Mouse (Mus musculus) adrenal gland, adult 18-20 months (tissue): Measurements from ENCODE around the gene Rab37. TPM values are rescaled to one million over a fixed set of nuclear protein-coding genes. Genes with fewer than 3 reads are reported as not detected.

Source experiments
- DNase-seq, 2 experiments: peaks; one replicate each; pipeline ENCODE4 v3.0.0; 2021 to 2022; ENCODE audit warnings: low spot score in 2 of 2
- total RNA-seq, 2 experiments: library from RNA; stranded (reverse); gene quantifications; 1 replicate in 1 of 2; 2 replicates in 1 of 2; pipeline ENCODE4 v1.2.3; 2021

The Rab37 gene
- total RNA-seq, 2 experiments from 2014 or later, result 0.76 to 1.3 TPM

DNA sequence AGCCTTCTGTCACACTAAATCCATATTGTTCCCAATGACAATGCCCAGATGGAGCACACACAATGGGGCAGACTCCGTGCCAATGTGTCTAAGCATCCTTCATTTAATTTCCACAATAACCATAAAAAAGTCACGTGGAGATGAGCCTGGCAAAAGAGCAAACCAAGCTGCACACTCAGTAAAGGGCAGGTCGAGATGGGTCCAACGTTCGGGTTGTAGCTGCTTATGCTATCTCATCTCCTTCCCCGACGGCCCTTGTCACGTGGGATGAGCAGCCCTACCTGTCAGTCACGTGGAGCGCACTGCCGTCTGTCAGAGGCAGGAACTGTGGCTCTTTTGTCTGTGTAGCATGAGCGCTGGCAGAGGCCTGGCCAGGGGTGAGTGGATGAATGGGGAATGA is 6.6 kb upstream of the Rab37 start:
- DNase-seq, result no peak

GRCm38 (mm10) chr11:115085064-115085463 is 6.2 kb upstream of the Rab37 start:
- no peak for DNase-seq

- DNase-seq, result no peak
Measured at GRCm38 (mm10) chr11:115086213-115086612, 5.0 kb upstream of the Rab37 start.

- DNase-seq, result no peak
Measured at GRCm38 (mm10) chr11:115089853-115090252, 1.4 kb upstream of the Rab37 start.

DNA sequence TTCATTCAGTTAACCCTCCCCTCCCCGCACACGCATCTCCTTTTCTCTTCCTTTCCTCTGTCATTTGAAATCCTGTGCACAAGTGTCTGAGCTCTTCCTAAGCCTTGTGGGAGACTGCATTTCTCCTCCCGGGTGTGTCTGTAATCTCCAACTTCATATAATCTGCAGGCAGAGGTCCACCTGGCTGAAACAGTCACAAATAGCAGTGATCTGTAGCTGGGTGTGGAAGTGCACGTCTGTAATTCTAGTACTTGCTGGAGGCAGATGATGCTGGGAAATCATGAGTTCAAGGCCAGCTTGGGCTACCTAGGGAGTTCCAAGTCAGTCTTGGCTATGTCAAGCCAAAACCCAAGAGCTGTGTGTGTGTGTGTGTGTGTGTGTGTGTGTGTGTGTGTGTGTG is 909 bp downstream of the Rab37 start:
- no peak for DNase-seq

GRCm38 (mm10) chr11:115098203-115098932 is 7.1 kb downstream of the Rab37 start:
- no peak for DNase-seq

DNA sequence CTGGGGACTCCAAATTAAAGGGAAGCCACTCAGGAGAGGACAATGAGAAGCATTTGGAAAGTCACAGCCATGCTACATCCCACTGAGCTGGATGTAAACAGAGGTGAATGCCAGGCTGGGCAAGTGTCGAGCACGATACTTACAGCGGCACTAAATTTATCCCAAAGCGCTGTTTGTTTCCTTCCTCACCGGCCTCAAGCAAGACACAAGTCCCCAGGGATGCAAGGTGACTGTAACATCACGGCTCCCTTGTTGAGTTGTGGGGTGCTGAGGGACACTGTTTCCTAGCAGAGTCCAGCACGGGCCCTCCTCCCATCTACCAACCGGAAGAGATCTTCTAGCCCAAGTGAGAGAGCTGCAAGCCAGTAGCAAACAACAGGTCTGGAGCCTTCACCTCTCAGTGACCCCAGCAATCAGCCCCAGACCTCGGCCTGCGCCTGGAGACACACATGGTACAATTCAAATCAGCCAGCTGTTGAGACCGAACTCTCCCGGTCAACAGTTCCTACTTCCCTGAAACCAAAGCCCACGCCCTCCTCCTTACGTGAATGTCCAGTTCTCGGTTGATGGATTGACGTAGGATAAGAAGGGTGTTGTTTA is 8.1 kb downstream of the Rab37 start:
- DNase-seq, result no peak

DNA sequence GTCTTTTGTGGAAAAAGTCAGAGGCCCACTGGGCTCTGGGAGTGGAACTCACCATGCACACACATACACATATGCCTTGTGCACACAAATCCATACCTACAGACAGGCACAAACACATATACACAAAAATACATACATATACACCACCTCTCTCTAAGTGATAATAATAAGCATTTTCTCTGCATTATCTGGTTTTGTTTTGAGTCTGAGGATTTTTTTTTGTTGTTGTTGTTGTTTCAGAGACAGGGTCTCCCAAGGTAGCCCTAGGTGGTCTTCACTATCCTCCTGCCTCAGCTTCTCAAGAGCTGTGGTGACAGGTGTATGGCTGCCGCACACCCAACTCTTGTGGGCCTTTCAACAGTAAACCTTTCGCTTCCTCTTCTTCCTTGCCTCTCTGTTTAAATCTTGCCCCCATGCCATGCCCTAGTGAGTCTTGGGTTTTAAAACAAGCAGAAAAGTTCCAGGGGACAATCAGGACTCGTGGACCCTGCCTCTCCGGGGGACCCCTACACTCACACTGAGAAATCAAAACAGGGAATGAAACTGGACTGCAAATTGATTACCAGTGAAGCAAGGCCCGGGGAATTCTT is 8.9 kb downstream of the Rab37 start:
- DNase-seq, result no peak

DNA sequence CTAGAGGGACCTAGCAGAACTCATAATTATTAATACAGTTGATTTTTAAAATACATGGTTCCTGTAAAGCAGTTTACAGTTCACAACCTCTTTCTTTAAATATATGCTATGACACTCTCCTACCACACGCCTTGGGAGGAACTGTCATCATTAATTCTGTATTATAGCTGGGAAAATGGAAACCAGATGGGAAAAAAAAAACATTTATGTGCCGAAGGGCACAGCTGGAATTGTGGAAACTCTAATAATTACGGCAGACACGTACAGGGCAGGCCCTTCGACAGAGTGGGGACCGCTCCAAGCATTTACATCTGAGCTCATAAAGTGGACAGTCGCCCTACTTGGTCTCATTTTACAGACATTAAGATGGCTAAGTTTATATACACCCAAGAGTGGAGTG is 9.5 kb downstream of the Rab37 start:
- no peak for DNase-seq

GRCm38 (mm10) chr11:115101615-115102051 is 10.4 kb downstream of the Rab37 start:
- no peak for DNase-seq

DNA sequence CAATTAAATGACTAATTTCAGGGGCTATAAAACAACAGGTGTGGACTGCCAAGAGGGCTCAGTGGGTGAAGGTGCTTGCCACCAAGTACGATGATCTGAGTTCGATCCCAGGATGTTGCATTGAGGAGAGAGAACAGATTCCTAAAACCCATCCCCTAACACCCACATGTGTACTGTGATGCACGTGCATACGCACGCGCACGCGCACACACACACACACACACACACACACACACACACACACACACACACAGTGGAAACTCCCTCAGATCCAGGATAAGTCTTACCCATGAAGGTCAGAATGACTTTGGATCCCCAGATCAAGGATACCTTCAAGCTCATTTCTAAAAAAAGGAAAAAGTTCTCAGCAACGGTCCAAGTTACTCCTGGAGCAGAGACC is 10.9 kb downstream of the Rab37 start:
- DNase-seq, result no peak

DNA sequence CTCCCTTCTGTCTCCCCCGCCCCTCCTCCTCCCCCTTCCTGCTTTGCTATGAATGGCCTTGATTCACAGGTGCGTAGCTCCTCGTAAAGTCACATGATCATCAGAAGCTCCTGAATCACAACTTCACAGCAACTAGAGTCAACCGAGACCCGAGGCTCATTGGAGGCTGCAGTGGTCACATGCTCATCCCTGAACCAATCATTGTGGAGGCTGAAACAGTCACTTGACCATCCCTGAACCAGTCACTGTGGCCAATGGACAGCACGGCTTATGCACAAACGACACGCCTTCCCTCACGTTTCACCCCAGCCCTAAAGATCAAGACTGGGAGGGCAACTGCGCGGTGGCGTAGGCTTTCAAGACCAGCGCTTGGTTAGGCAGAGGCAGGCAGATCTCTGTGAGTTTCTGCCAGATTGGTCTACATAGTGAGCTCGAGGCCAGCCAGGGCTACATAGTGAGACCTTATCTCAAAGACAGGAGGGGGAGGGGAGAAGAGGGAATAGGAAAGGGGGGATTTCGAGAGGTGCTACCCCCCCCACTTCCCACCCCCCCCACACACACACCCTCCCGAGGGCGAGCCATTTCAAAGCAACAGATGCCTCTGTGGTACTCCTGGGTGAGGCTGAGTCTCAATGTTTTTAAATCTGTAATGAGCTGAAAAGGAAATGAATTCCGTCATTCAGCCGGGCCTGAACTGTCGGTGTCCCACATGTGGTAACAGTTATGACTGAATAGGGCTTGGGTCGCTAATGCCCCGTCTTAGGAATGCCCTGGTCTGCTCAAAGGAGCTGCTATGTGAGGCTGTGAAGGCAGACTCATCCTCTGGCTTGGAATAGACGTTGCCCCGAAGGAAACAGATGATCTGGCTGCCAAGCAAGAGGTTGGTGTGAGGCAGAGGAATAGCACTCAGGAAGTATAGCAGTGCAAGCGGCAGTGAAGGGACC is 12.5 kb downstream of the Rab37 start:
- DNase-seq, result no peak

GRCm38 (mm10) chr11:115104769-115105563 is 13.7 kb downstream of the Rab37 start:
- no peak for DNase-seq

- no peak for DNase-seq
Measured at GRCm38 (mm10) chr11:115106638-115107037, 15.4 kb downstream of the Rab37 start.

DNA sequence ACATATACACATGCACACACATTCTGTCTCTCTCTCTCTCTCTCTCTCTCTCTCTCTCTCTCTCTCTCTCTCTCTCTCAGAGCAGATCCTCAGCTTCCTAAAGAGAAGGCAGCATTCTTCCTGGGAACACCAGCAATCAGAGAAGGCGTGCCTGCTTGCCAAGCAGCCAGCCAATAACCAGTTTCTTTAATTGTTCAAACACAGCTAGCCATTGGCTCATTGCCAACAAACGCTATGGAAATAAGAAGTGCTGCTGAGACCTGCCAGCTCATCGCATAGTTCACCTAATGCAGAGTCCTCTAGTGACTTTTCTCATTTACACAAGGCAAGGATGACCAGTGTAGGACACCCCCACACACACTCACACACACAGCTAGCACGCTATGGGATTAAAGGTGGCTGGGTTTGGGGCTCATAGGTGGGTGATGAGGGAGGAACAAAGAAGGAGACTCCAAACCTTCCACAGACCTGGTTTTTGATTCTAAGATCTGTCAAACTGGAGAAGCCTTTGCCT is 16.2 kb downstream of the Rab37 start:
- DNase-seq, result no peak

DNA sequence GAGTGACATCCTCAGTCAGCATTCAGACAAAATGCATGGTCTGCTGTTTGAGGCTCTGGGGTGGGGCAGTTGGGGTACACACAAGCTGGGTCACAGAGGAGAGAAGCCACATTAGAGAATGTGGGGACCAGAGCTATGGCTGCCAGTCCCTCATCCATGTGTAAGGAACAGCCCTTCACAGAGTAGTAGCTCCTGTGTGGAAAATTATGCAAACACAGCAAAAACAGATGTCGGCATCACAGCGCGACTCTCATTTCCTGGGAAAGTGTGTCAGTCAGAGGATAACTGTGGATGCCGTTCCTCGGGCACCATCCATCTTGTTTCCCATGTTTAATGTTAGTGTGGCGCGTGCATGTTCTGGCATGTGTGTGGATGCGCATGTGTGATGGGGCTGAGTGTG is 16.9 kb downstream of the Rab37 start:
- no peak for DNase-seq

- DNase-seq, result no peak
Measured at GRCm38 (mm10) chr11:115110271-115110670, 19.0 kb downstream of the Rab37 start.

DNA sequence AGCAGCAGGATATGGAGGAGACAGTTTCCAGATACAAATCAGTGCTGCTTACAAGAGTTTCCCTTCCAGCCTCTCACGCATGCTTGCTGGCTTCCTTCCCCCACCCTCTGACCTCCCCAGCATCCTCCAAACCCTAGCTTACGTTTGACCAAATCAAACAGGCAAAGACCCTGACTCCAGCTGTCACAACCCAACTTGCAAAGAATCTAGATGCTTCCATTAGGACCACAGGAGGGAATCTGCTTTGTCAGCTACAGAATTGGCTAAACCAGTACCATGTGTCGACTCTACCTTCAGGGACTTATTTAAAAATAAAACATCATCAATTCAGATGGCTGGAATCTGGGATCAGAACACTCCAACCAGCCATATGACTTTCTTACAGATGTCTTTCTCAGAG is 21.0 kb downstream of the Rab37 start:
- DNase-seq, result no peak

- DNase-seq, result no peak
Measured at GRCm38 (mm10) chr11:115119409-115119808, 28.2 kb downstream of the Rab37 start.

DNA sequence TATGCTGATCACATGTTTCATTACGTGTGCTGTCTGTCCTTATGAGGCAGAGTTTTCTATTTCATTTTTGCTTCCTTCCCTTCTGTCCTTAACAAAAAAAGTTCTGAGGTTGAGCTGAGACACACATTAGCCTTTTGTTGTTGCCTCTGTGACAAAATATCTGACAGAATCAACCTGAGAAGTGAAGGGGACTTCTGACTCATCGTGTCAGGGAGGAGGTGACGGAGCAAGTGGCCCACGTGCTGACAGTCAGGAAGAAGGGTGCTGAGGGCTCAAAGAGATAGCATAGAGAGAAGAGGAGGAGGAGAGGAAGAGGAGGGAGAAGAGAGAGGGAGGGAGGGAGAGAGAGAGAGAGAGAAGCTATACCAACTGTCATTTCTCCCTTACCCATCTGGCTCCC is 37.3 kb downstream of the Rab37 start:
- DNase-seq, result no peak
